Mouse (Mus musculus): ENCODE data around the gene Scaf8. TPM values are rescaled to one million over a fixed set of nuclear protein-coding genes. Genes with fewer than 3 reads are reported as not detected.
"Not testable (repeated sequence)": the region's sequence is repeated elsewhere in the genome, so short reads cannot be mapped to it uniquely, and the experiment has no call there.

The Scaf8 gene
- total RNA-seq (2021), result 10 to 100 TPM; 22.4 to 22.9 TPM
- long read RNA-seq, experiment 1, full-length matches to known transcripts, result 3 of 10 reads
- long read RNA-seq, experiment 1, partial matches to known transcripts, result 3 of 10 reads
- long read RNA-seq, experiment 1, other reads (novel, unspliced or antisense), result 4 of 10 reads
- long read RNA-seq, experiment 2, partial matches to known transcripts, result 3 of 8 reads
- long read RNA-seq, experiment 2, other reads (novel, unspliced or antisense), result 5 of 8 reads

- DNase-seq (ENCODE audit: low spot score), result peak; percentile 92
Measured at GRCm38 (mm10) chr17:3114720-3115379, at the start of gene Scaf8. TSS of gene Scaf8 (plus strand) at chr17:3114972.

DNA sequence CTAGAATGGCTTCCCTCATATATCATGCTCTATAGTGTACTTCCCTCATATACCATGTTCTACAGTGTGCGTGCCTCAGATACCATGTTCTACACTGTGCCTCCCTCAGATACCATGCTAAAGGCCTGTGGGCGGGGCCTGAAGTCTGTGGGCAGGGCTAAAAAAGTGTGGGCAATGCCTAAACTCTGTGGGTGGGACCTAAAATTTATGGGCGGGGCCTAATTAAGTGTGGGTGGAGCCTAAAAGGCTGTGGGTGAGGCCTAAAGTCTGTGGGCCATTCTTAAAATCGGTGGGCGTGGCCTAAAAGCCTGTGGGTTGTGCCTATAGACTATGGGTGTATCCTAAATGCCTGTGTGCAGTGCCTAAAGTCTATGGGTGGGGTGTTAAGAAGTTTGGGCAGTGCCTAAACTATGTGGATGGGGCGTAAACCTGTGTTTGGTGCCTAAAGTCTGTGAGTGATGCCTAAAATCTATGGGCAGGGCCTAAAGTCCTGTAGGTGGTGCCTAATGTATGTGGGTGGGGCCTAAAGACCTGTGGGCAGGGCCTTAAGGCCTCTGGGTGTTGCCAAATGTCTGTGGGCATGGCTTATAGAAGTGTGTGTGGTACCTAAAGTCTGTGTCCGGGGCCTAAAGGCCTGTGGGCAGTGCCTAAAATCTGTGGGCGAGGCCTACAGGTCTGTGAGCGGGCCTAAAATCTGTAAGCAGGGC, 39.5 kb upstream of the Scaf8 start:
- no peak for DNase-seq (ENCODE audit: low spot score)

DNA sequence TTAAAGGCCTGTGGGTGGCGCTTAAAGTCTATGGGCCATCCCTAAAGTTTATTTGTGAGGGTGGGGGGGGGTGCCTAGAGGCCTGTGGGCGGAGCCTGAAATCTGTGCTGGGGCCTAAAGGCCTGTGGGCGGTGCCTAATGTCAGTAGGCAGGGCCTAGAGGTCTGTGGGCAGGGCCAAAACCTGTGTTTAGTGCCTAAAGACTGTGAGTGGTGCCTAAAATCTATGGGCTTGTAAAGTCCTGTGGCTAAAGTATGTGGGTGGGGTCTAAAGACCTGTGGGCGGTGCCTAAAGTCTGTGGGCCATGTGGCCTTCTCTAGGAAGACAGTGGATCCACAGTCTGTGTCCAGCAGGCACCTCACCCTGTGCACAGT, 38.9 kb upstream of the Scaf8 start:
- DNase-seq (ENCODE audit: low spot score), result no peak

- DNase-seq (ENCODE audit: low spot score), result not testable (repeated sequence)
Measured at GRCm38 (mm10) chr17:3077936-3078335, 36.8 kb upstream of the Scaf8 start.

DNA sequence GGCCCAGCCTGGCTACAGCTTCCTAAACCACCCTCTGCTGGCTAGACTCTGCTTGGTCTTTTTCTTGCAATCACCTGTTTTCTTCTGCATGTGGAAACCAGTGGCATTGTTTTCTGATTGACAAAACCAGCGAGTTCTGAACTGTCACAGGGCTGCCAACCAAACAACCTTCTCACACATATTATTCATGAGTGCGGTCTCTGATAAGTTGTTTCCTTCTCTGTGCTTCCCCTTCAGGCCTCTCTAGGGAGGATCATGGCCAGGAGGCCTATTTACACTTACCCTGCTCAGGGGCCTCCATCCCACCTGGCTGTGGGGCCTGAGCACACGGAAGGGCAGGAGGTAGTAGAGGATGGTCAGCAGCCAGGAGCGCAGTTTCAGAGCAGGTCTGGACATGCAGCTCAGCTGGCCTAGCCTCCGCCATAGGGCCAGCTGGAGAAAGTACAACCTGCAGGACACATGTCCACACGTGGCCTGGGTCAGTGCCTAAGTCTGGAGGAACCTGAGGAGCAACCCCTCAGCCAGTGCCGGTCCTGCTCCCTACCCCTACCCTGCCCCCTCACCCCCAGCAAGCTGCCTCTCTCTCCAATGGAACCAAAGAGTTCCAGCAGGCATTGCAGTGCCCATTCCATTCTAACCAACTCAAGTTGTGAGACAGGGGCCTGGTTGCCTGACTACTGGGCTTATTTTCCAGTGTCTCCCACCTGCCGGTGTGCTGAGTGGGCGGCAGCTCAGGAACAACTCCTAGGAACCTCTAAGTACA, 34.0 kb upstream of the Scaf8 start:
- not testable (repeated sequence) for DNase-seq (ENCODE audit: low spot score)

GRCm38 (mm10) chr17:3081512-3082100, 33.2 kb upstream of the Scaf8 start:
- peak; percentile 72 for DNase-seq (ENCODE audit: low spot score)

- peak; percentile 49 for DNase-seq (ENCODE audit: low spot score)
Measured at GRCm38 (mm10) chr17:3082125-3082755, 32.5 kb upstream of the Scaf8 start.

DNA sequence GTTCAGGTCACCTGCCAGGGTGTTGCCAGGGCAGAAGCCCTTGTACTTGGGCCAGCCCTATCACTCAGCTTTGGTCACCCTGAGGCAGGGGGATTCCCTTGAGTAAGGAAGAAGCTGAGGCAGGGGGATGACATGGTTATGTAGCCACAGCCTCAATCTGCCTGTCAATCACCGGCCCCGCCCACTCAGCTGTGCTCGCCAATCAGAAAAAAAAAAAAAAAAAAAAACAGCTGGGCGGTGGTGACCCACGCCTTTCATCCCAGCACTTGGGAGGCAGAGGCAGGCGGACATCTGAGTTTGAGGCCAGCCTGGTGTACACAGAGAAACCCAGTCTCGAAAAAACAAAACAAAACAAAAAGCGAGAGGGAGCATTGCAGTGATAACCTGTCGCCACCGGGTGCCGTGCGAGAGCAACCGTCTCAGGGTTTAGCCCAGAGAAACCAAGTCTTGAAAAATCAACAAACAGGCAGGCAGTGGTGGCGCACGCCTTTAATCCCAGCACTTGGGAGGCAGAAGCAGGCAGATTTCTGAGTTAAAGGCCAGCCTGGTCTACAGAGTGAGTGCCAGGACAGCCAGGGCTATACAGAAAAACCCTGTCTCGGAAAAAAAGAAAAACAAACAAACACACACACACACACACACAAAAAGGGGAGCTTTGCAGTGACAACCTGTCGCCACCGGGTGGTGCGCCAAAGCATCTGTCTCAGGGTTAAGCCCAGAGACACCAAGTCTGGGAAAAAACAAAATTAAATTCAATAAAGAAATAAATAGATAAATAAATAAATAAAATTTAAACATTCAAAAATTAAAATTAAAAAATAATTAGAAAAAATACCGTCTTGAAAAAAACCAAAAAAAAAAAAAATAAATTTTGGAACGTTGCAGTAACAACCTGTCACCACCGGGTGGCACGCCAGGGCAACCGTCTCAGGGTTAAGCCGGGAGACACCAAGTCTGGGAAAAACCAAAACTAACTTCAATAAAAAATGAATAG, 31.7 kb upstream of the Scaf8 start:
- DNase-seq (ENCODE audit: low spot score), result peak; percentile 37

- DNase-seq (ENCODE audit: low spot score), result peak; percentile 94
Measured at GRCm38 (mm10) chr17:3083886-3084550, 30.8 kb upstream of the Scaf8 start.

- DNase-seq (ENCODE audit: low spot score), result peak; percentile 70
Measured at GRCm38 (mm10) chr17:3084551-3084930, 30.2 kb upstream of the Scaf8 start.

GRCm38 (mm10) chr17:3085152-3085551, 29.6 kb upstream of the Scaf8 start:
- no peak for DNase-seq (ENCODE audit: low spot score)

GRCm38 (mm10) chr17:3092682-3093081, 22.1 kb upstream of the Scaf8 start:
- no peak for DNase-seq (ENCODE audit: low spot score)

DNA sequence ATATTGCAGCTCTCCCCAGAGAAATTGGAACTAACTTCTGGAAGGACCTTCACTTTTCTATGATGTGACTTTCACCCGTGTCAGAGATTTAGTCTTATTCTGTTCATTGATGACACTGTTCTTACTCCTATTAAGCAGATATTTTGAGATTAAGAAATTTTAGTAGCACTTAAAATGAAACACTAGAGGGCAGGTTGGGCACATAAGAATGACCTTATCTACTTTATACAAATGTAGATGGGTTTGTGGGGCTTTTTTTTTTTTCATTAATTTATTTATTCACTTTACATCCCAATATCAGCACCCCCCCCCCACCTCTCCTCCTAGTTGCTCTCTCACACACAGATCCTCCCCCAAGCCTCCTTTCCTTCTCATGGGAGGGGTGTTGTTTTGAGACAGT, 15.5 kb upstream of the Scaf8 start:
- DNase-seq (ENCODE audit: low spot score), result not testable (repeated sequence)

DNA sequence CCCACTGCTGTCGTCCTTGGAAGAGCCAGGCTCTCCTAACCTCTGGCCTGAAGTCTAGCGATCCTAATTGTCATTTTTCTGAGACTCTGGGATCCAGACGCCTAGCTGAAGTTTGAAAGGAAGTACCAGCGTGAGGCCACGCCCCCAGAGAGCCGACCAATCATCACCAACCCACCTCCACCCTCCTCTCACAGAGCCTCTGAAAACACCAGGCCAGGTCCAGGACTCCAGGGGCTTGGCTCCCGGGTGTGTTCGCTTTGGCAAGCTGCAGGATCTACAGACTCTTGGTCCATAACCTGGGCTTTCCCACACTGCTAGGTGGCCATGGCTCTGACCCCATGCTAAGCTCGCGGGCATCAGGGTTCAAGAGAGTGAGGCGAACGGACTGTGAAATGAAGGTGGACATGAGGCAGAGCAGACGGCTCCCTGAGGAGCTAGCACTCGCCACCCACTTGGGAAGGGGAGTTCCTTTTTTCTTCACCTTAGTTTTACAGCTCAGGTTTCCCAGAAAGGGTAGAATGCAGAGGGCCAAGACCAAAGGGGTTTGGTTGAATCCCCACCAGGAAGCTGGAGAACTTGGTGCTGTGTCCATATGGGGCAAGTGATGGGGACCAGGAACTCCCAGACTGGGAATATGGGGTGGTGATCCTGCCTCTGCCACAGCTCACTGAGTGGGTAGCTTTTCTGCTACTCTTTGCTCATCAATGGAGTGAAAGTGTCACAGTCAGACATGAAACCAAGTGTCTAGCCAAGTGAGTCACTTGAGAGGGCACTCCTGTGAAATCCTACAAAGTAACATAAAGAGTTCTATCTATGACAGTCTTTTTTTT, 12.2 kb upstream of the Scaf8 start:
- DNase-seq (ENCODE audit: low spot score), result peak; percentile 68

DNA sequence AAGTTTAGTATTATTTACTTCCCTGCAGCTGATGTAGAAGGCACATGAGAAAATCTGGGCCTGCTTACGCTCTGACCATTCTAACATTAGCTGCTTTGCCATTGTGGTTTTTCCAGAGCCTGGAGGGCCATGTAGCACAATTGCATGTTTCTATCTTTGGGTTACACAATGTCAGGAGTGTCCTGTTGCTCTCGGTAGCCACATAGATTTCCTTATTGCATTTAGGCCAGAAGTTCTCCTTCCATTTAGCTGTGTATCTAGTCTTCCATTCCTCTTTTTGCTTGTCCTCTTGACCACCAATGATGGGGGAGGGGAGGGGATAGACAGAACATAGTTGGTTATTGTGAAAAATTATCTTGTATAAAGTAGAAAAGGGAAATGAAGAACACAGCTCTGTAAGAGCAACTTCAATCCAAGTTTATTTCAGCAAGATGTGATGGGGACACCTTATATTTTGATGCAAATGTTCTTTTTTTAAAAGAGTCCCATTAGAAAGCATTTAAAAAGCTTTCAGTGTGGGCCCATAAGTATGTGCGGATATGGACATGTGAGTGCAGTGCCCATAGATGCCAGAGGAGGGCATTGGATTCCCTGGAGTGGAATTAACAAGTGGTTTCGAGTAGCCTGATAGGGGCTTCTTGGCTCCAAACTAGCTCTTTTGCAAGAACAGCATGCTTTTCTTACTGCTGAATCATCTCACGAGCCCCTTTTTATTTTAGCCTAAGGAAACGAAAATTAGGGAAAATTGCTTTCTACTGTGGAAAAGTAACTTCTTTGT, 10.4 kb upstream of the Scaf8 start:
- no peak for DNase-seq (ENCODE audit: low spot score)

DNA sequence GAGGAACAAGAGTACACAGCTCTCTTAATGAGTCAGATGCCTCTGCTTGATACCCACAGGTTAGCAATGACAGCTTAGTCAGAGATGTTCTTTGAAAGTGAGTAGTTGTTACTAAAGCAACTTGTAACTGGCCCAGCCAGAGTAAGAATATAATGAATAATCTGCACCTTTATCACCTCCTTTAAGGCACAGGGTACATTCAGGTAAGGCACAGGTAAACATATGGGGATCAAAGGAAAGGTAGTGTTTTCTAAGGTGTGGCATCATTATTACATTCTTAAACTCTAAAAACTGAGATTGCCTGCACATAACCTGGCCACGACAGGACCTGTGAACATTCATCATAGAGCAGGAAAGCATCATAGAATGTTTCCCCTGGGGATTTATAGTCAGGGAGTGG, 9.8 kb upstream of the Scaf8 start:
- no peak for DNase-seq (ENCODE audit: low spot score)

DNA sequence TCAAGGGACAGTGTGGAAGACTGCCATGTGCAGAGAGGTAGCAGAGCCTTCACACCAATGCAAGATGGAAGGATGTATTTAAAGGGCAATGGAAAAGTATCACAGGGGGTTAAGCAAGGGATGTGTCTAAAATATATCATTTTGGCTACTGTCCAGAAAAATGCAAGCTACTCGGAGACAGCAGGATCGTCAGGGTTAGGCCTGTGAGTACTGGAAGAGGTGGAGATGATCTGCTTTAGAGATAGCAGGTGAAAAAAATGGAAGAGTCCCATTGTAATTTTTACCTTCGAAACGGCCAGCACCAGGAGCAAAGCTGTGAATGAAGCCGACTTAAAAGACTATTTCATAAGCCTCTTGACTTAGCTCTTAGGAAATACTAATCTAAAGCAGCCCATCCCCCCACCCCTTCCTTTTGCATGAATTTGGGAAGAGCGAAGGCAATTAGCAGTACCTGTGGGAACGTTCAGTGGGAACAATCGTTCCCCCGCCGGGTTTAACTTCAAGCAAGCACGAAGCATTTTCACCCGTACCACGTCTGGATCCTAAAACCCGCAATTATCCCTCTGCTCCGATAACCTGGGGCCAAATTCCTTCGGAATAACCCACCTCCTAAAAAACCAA, 925 bp upstream of the Scaf8 start:
- no peak for DNase-seq (ENCODE audit: low spot score)

Data from gastrocnemius, adult 18-20 months (tissue).